Mouse (Mus musculus): Measurements from ENCODE around the gene Prkce. TPM values are rescaled to one million over a fixed set of nuclear protein-coding genes. Genes with fewer than 3 reads are reported as not detected.
A peak's percentile ranks its signal among the peaks of the same experiment; 100 is the strongest.

Gene Prkce
- polyA plus RNA-seq, 1 experiment from 2014 or later, result 12.2 TPM

- 81% methylated on average over 9 of the region's 9 CpGs for WGBS
- no peaks in the 10 kb centered on the region for H3K9me3 ChIP-seq (ENCODE audit: control insufficient read depth, low read length)
- no peaks in the 10 kb centered on the region for H3K27me3 ChIP-seq (ENCODE audit: control insufficient read depth, insufficient read depth, low read length)
- no peaks in the 10 kb centered on the region for H3K36me3 ChIP-seq (ENCODE audit: control insufficient read depth, insufficient read depth, low read length)
- H3K4me3 ChIP-seq (ENCODE audit: control insufficient read depth in 1 of 2, insufficient read depth in 1 of 2, low read depth in 1 of 2, low read length in 2 of 2), result no peak overlapping the region
- no peak overlapping the region for H3K9ac ChIP-seq (ENCODE audit: low read length)
- no peak overlapping the region for H3K4me2 ChIP-seq (ENCODE audit: low read length)
- ATAC-seq (ENCODE audit: insufficient number of reproducible peaks, insufficient read depth, low FRiP score, low read depth), result no peak
- H3K27ac ChIP-seq (replicated peaks in 1 of 2; ENCODE audit: control insufficient read depth in 1 of 2, insufficient read depth in 1 of 2, low read depth in 2 of 2, low read length in 2 of 2), result no peak overlapping the region
- H3K4me1 ChIP-seq (ENCODE audit: control insufficient read depth in 2 of 2, insufficient read depth in 2 of 2, low read length in 2 of 2), result peaks cover 14 to 24% of the 10 kb centered on the region in 2 experiments; a peak in 3 of 4 replicates
Observed at GRCm38 (mm10) chr17:86503208-86503897, 335.8 kb downstream of the Prkce start.

GRCm38 (mm10) chr17:86505183-86505631 is 337.6 kb downstream of the Prkce start, which contains the start of gene Gm10309:
TSS of gene Gm10309 (minus strand) at chr17:86505232.
- no peak for ATAC-seq (ENCODE audit: insufficient number of reproducible peaks, insufficient read depth, low FRiP score, low read depth)
- H3K36me3 ChIP-seq (ENCODE audit: control insufficient read depth, insufficient read depth, low read length), result no peaks in the 10 kb centered on the region

GRCm38 (mm10) chr17:86506881-86507280 is 339.3 kb downstream of the Prkce start:
- H3K4me2 ChIP-seq (ENCODE audit: low read length), result 0 out of 2 replicates have a peak overlapping the region, but pooled peaks have one; percentile 13
- no peaks in the 10 kb centered on the region for H3K36me3 ChIP-seq (ENCODE audit: control insufficient read depth, insufficient read depth, low read length)
- H3K27me3 ChIP-seq (ENCODE audit: control insufficient read depth, insufficient read depth, low read length), result no peaks in the 10 kb centered on the region
- no peak overlapping the region for H3K4me3 ChIP-seq (ENCODE audit: control insufficient read depth in 1 of 2, insufficient read depth in 1 of 2, low read depth in 1 of 2, low read length in 2 of 2)
- peaks cover 11 to 24% of the 10 kb centered on the region in 2 experiments; a peak in 3 of 4 replicates for H3K4me1 ChIP-seq (ENCODE audit: control insufficient read depth in 2 of 2, insufficient read depth in 2 of 2, low read length in 2 of 2)
- H3K27ac ChIP-seq (replicated peaks in 1 of 2; ENCODE audit: control insufficient read depth in 1 of 2, insufficient read depth in 1 of 2, low read depth in 2 of 2, low read length in 2 of 2), result peak overlapping the region; percentile 72 to 75
- no peaks in the 10 kb centered on the region for H3K9me3 ChIP-seq (ENCODE audit: control insufficient read depth, low read length)
- peak; percentile 57; the same call in 1 of the 2 replicates for ATAC-seq (ENCODE audit: insufficient number of reproducible peaks, insufficient read depth, low FRiP score, low read depth)
- H3K9ac ChIP-seq (ENCODE audit: low read length), result no peak overlapping the region
- WGBS, result 70% methylated on average over 5 of the region's 5 CpGs

More at GRCm38 (mm10) chr17:86505183-86505631, 337.6 kb downstream of the Prkce start, which contains the start of gene Gm10309:
- Histone ChIP-seq H3K27ac (replicated peaks in 1 of 2; ENCODE audit: control insufficient read depth in 1 of 2, insufficient read depth in 1 of 2, low read depth in 2 of 2, low read length in 2 of 2) (no peak within 1 kb of the TSS), H3K9me3 (ENCODE audit: control insufficient read depth, low read length) (no peaks in the 10 kb centered on the region), H3K4me1 (ENCODE audit: control insufficient read depth in 2 of 2, insufficient read depth in 2 of 2, low read length in 2 of 2) (peaks cover 11 to 18% of the 10 kb centered on the region in 2 experiments; a peak in 3 of 4 replicates), H3K9ac (ENCODE audit: low read length) (no peak within 1 kb of the TSS), H3K4me3 (ENCODE audit: control insufficient read depth in 1 of 2, insufficient read depth in 1 of 2, low read depth in 1 of 2, low read length in 2 of 2) (no peak within 1 kb of the TSS), H3K27me3 (ENCODE audit: control insufficient read depth, insufficient read depth, low read length) (no peaks in the 10 kb centered on the region), H3K4me2 (ENCODE audit: low read length) (no peak within 1 kb of the TSS)
- WGBS, result 89% methylated on average over 8 of the region's 8 CpGs

- H3K4me2 ChIP-seq (ENCODE audit: low read length), result no peak overlapping the region
- no peak overlapping the region for H3K9ac ChIP-seq (ENCODE audit: low read length)
- 0 out of 2 replicates have a peak, but pooled peaks have one; percentile 15 for ATAC-seq (ENCODE audit: insufficient number of reproducible peaks, insufficient read depth, low FRiP score, low read depth)
- WGBS, result 62% methylated on average over 19 of the region's 19 CpGs
- H3K27me3 ChIP-seq (ENCODE audit: control insufficient read depth, insufficient read depth, low read length), result no peaks in the 10 kb centered on the region
- no peaks in the 10 kb centered on the region for H3K9me3 ChIP-seq (ENCODE audit: control insufficient read depth, low read length)
- no peaks in the 10 kb centered on the region for H3K36me3 ChIP-seq (ENCODE audit: control insufficient read depth, insufficient read depth, low read length)
- no peak overlapping the region for H3K4me3 ChIP-seq (ENCODE audit: control insufficient read depth in 1 of 2, insufficient read depth in 1 of 2, low read depth in 1 of 2, low read length in 2 of 2)
- peak overlapping the region; percentile 62 to 75 for H3K27ac ChIP-seq (replicated peaks in 1 of 2; ENCODE audit: control insufficient read depth in 1 of 2, insufficient read depth in 1 of 2, low read depth in 2 of 2, low read length in 2 of 2)
- peaks cover 11 to 24% of the 10 kb centered on the region in 2 experiments; a peak in 3 of 4 replicates for H3K4me1 ChIP-seq (ENCODE audit: control insufficient read depth in 2 of 2, insufficient read depth in 2 of 2, low read length in 2 of 2)
Observed at GRCm38 (mm10) chr17:86507342-86508211, 340.0 kb downstream of the Prkce start.

GRCm38 (mm10) chr17:86508212-86508490 is 340.6 kb downstream of the Prkce start:
- no peak for ATAC-seq (ENCODE audit: insufficient number of reproducible peaks, insufficient read depth, low FRiP score, low read depth)
- WGBS, result 80% methylated on average over 3 of the region's 3 CpGs
- peaks cover 10 to 27% of the 10 kb centered on the region in 2 experiments; a peak in 3 of 4 replicates for H3K4me1 ChIP-seq (ENCODE audit: control insufficient read depth in 2 of 2, insufficient read depth in 2 of 2, low read length in 2 of 2)
- no peak overlapping the region for H3K4me2 ChIP-seq (ENCODE audit: low read length)
- H3K4me3 ChIP-seq (ENCODE audit: control insufficient read depth in 1 of 2, insufficient read depth in 1 of 2, low read depth in 1 of 2, low read length in 2 of 2), result no peak overlapping the region
- no peak overlapping the region for H3K9ac ChIP-seq (ENCODE audit: low read length)
- H3K27ac ChIP-seq (replicated peaks in 1 of 2; ENCODE audit: control insufficient read depth in 1 of 2, insufficient read depth in 1 of 2, low read depth in 2 of 2, low read length in 2 of 2), result no peak overlapping the region
- no peaks in the 10 kb centered on the region for H3K36me3 ChIP-seq (ENCODE audit: control insufficient read depth, insufficient read depth, low read length)
- no peaks in the 10 kb centered on the region for H3K27me3 ChIP-seq (ENCODE audit: control insufficient read depth, insufficient read depth, low read length)
- no peaks in the 10 kb centered on the region for H3K9me3 ChIP-seq (ENCODE audit: control insufficient read depth, low read length)

GRCm38 (mm10) chr17:86509871-86510270 is 342.3 kb downstream of the Prkce start:
- no peak overlapping the region for H3K4me3 ChIP-seq (ENCODE audit: control insufficient read depth in 1 of 2, insufficient read depth in 1 of 2, low read depth in 1 of 2, low read length in 2 of 2)
- 64% methylated on average over 5 of the region's 5 CpGs for WGBS

GRCm38 (mm10) chr17:86514974-86515620 is 347.5 kb downstream of the Prkce start:
- H3K9me3 ChIP-seq (ENCODE audit: control insufficient read depth, low read length), result no peaks in the 10 kb centered on the region
- H3K4me2 ChIP-seq (ENCODE audit: low read length), result no peak overlapping the region
- H3K4me3 ChIP-seq (ENCODE audit: control insufficient read depth in 1 of 2, insufficient read depth in 1 of 2, low read depth in 1 of 2, low read length in 2 of 2), result no peak overlapping the region
- H3K36me3 ChIP-seq (ENCODE audit: control insufficient read depth, insufficient read depth, low read length), result no peaks in the 10 kb centered on the region
- 62% methylated on average over 13 of the region's 13 CpGs for WGBS
- no peak overlapping the region for H3K9ac ChIP-seq (ENCODE audit: low read length)
- 0 out of 4 replicates have a peak overlapping the region, but pooled peaks of 1 of the 2 experiments have one; percentile 28 for H3K27ac ChIP-seq (replicated peaks in 1 of 2; ENCODE audit: control insufficient read depth in 1 of 2, insufficient read depth in 1 of 2, low read depth in 2 of 2, low read length in 2 of 2)
- ATAC-seq (ENCODE audit: insufficient number of reproducible peaks, insufficient read depth, low FRiP score, low read depth), result no peak
- H3K4me1 ChIP-seq (ENCODE audit: control insufficient read depth in 2 of 2, insufficient read depth in 2 of 2, low read length in 2 of 2), result peaks cover 8 to 34% of the 10 kb centered on the region in 2 experiments
- H3K27me3 ChIP-seq (ENCODE audit: control insufficient read depth, insufficient read depth, low read length), result no peaks in the 10 kb centered on the region

More at GRCm38 (mm10) chr17:86509871-86510270, 342.3 kb downstream of the Prkce start:
- H3K9ac ChIP-seq (ENCODE audit: low read length), result no peak overlapping the region
- peak overlapping the region; percentile 50 to 54; a peak in 2 of 4 replicates for H3K27ac ChIP-seq (replicated peaks in 1 of 2; ENCODE audit: control insufficient read depth in 1 of 2, insufficient read depth in 1 of 2, low read depth in 2 of 2, low read length in 2 of 2)
- H3K36me3 ChIP-seq (ENCODE audit: control insufficient read depth, insufficient read depth, low read length), result no peaks in the 10 kb centered on the region
- H3K4me2 ChIP-seq (ENCODE audit: low read length), result no peak overlapping the region
- peaks cover 15 to 37% of the 10 kb centered on the region in 2 experiments for H3K4me1 ChIP-seq (ENCODE audit: control insufficient read depth in 2 of 2, insufficient read depth in 2 of 2, low read length in 2 of 2)
- H3K9me3 ChIP-seq (ENCODE audit: control insufficient read depth, low read length), result no peaks in the 10 kb centered on the region
- ATAC-seq (ENCODE audit: insufficient number of reproducible peaks, insufficient read depth, low FRiP score, low read depth), result no peak
- no peaks in the 10 kb centered on the region for H3K27me3 ChIP-seq (ENCODE audit: control insufficient read depth, insufficient read depth, low read length)

All from heart, embryonic 14.5 days (tissue).